Mouse (Mus musculus): ENCODE measurements around the gene Ipo4.

Gene Ipo4

DNA sequence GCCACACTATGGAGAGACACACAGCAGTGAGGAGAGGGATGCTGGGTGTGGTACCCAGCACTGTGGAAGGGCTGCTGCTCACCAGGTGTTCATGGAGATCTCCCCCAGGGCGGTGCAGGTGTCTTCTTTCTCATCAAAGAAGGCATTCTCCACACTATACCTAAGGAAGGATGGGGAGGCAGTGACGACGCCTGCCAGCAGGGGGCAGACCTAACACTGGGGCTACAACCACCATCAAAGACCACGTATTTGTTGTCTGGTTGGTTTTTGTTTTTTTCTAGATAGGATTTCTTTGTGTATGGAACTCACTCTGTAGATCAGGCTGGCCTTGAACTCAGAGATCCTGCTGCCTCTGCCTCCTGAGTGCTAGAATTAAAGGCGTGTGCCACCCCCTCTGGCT is 6.4 kb downstream of the Ipo4 start:
- DNase-seq = peak; percentile 36

DNA sequence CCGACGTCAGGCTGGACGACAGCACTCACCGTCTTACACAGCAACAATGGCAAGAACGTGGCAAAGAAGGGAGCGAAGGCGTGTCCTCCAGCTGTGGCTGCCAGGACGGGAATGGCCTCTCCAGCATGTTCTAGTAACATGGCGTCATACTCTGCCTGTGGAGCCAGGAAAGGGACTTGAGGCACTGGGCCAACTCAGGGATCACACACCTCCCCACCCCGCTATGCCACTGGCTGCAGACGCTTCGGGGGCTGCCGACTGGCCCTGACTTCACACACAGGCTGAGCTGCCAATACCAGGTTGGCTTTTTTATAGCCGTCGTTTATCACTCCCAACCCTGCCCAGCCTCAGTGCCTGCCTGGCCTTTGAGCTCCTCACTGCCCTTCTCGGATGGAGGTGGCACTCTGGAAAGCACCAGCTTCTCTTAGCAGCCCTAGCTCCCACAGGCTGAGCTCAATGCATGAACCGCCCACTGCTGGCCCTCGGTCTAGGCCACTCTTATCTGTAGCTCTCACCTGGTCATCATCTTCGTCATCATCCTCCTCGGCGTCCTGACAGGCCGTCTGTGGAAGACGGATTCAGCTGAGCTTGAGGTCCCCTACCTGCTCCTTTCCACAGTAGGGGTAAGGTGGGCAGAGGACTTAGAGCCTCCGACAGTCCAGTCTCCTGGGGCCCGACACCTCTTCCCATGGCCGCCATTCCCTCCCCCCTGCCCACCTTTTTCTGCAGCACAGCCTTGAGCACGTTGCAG is 7.5 kb downstream of the Ipo4 start:
- DNase-seq = no peak

DNA sequence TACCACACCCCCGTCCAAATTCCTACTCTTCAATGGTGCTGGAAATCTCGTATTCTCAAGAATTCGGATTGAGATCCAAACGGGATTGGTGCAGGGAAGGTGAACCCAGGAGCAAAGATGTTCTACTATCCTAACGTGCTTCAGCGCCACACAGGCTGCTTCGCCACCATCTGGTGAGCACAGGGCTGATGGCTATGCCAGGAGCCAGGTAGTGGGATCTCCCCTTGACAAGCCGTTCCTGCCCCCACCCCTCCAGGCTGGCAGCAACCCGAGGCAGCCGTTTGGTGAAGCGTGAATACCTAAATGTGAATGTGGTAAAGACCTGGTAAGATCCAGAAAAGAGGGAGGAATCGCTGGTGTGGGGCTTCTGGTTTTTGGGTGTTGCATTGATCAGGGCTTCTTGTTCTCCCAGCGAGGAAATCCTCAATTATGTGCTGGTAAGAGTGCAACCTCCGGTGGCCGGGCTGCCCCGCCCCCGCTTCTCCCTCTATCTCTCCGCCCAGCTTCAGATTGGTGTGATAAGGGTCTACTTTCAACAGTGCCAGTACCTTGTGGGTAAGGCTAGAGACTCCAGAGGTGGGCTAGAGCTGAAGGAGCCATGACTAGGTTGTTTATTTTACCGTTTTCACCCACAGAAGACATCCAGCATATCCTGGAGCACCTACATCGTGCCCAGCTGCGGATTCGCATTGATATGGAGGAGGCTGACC is 17.1 kb downstream of the Ipo4 start:
- no peak for DNase-seq

DNA sequence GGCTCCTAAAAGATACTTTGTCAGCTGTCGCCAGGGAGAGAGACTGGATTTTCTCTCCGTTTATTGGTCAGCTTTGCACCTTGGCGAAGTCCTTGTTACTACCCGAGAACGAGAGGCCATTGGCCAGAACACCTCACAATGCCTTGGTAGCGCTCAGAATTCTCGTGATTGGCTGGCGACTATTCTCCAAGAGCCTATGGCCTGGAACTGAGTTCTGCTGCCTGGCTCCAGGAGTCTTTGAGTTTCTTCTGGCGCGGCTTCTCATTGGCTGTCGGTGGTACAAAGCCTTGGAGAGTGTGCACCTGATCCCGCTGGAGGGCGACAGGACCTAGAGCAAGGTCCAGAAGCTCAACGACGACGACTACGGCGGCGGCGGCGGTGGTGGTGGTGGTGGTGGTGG is 17.9 kb downstream of the Ipo4 start, which contains the start of gene Rec8:
Gene Rec8, plus strand, starts transcription at position 216 of the 400 bp plus-strand sequence.
- DNase-seq = peak; percentile 81

DNA sequence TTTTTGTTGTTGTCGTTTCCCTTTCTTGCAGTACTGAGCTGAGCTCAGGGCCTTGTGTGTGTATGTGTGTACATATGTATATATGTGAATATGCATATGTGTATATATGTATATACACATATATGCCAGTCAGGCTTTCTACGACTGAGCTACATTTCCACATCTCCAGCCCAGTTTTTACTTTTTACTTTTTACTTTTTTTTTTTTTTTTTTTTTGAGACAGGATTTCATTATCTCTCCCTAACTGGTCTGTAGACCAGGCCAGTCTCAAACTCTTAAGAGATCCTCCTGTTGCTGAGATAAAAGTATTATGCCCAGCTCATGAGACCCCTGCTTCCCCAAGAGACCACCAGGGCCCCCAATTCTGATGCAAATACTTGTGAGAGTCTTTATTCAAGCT is 18.9 kb downstream of the Ipo4 start:
- no peak for DNase-seq

DNA sequence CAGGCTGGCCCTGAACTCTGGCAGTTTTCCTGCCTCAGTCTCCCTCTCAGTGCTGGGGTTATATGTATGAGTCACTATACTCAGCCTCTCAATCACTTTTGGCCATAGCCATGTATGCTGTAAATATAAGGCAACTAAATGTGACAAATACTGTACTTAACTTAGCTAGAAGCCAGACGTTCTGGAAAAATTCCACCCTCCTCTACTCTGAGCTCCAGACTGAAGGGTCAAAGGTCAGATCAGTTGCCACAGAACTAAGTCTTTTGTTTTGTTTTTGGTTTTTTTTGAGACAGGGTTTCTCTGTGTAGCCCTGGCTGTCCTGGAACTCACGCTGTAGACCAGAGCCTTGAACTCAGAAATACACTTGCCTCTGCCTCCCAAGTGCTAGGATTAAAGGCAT is 19.9 kb downstream of the Ipo4 start:
- no peak for DNase-seq

DNA sequence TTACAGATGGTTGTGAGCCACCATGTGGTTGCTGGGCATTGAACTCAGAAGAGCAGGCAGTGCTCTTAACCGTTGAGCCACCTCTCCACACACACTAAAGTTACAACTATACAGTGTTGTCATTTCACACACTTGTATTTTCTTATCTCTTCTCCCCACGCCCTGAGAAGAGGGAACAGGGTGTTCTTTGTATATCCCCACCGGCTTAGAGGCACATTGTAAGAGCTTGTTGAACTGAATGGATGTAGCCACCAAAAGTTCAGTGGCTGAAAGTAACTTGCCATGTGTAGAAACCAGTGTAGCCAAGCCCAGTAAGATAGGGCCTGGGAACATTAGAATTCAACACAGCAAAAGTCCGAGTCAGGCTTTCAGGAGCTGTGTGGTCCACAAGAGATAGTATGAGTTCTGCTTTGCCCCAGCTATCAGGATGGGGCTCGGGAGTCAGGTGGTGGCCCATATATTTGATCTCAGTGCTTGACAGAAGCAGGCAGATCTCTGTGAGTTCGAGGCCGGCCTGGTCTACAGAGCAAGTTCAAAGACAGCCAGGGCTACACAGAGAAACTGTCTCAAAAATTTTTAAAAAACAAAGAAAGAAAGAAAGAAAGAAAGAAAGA is 21.1 kb downstream of the Ipo4 start:
- DNase-seq = no peak

DNA sequence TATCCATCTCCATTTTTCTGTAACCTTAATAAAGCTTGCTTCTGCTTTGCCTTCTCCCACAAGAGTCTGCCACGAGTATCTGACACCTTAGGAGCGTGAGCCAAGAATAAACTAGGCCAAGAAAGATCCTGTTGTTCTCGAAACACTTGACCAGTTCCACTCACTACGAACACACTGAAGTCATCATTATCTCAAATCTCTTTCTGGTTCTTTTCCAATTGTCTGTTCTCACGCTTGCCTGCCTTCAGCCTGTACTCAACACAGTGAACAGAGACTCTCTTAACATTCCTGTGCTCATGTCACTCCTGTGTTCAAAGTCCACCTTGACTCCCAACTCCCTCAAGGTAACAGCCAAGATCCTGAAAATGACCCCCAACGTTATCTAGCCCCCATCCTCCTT is 22.4 kb downstream of the Ipo4 start:
- DNase-seq = no peak

DNA sequence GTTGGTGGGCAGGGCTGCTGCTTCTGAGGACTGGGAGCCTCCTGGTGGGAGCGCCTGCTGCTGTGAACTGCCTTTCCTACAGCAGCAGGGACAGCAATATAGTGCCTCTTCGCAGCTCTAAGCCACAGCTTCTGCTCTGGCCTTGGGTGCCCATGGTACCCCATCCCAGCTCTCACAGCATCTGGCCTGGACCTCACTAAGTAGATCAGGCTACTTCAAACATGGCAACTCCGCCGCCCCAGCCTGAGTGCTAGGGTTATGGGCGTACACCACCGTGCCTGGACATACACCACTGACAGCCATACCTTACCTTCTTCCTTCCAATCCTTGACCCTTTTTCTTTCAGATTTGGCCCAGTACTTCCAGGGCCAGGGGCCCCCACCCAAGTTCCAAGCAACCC is 27.4 kb downstream of the Ipo4 start:
- DNase-seq = no peak

DNA sequence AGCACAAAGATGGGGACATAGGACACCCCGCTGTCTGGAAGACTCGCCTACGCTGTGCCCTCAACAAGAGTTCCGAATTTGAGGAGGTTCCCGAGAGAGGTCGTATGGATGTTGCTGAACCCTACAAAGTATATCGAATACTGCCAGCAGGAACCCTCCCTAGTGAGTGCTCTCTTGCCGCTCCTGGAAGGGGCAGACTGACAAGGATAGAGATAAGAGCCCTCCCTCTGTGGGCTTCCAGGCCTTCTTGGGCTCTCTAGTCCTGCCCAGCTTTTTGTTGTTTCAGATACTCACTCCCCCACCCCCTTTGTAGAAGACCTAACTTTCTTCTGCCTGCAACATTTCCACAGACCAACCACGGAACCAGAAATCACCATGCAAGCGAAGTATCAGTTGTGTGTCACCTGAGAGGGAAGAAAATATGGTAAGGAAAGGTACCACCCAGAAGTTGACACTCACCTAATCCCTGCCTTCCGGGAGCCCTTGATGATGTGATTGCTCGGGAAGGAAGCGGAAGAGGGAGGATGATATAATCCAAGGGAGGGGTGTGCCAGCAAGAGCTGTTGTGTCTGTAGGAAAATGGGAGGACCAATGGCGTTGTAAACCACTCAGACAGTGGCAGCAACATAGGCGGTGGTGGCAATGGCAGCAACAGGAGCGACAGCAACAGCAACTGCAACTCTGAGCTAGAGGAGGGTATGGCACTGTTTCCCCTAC is 29.9 kb downstream of the Ipo4 start:
- no peak for DNase-seq

DNA sequence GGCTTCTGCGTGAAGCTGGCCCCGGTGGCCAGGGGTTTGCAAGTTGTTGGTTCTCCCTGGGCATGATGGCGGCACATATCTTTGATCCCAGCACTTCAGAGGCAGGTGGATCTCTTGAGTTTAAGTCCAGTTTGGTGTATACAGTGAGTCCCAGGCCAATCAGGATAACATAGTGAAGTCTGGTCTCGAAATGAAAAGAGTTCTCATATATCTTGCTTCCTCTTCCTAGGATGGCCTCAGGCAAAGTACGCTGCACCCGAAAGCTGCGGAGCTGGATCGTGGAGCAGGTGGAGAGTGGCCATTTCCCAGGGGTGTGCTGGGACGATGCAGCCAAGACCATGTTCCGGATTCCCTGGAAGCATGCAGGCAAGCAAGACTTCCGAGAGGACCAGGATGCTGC is 30.9 kb downstream of the Ipo4 start:
- no peak for DNase-seq

DNA sequence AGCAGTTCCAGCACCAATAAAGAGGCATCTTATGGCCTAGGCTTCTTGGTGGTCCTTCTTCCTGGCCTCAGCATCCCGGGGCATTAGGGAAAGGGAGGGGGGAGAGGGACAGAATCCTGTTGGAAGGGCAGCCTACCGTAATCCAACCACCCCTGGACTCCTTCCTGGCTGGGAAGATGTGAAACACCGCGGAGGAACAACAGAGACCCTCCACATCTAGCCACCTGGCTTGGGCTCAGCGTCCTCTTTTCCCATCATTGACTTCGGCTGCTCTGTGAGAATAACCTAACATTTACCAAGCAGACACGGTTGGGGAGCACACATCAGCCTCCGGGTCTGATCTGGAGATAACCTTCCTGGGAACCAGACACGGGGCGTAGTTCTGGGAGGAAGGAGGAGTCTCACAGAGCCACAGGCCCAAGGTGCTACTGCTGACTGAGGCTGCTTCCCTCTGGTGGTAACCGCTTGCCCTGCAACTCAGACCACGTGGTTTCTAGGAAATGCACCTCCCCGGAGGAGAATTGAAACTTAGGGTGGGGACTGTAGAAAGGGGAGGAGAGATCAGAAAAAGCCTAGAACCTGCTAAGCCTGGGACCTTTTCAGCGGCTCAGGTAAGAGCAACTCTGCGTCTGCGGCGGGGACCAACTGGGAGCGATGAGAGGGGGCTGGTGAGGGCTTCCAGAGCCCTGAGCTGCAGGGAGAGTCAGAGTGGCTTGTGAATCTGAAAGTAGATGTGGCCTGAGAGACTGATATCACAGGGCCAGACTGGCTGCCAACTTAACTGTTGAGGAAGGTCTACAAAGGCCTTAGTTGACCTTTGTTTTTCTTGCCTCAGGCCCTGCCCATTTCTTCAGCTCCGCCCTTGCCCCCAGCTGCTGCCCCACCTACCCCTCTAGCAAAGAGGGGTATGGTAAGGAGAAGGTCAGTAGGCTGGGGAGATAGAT is 31.9 kb downstream of the Ipo4 start:
- peak; percentile 85 for DNase-seq

DNA sequence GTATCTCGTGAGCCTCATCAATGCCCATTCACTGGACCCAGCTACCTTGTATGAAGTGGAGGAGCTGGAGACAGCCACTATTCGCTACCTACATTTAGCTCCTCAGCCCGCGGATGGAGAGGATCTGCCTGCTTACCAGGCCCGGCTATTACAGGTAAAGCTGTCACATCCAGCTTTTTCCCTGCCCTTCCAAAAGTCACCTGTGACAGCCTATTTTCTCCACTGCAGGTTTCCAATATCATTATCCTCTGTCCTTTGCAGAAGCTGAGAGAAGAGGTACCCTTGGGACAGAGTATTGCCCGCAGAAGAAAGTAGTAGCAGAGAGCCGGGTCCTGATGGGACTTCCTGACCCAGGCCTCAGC is 32.5 kb downstream of the Ipo4 start, which contains the start of gene Irf9:
Gene Irf9, plus strand, starts transcription at position 301 of the 362 bp plus-strand sequence.
- DNase-seq = no peak

DNA sequence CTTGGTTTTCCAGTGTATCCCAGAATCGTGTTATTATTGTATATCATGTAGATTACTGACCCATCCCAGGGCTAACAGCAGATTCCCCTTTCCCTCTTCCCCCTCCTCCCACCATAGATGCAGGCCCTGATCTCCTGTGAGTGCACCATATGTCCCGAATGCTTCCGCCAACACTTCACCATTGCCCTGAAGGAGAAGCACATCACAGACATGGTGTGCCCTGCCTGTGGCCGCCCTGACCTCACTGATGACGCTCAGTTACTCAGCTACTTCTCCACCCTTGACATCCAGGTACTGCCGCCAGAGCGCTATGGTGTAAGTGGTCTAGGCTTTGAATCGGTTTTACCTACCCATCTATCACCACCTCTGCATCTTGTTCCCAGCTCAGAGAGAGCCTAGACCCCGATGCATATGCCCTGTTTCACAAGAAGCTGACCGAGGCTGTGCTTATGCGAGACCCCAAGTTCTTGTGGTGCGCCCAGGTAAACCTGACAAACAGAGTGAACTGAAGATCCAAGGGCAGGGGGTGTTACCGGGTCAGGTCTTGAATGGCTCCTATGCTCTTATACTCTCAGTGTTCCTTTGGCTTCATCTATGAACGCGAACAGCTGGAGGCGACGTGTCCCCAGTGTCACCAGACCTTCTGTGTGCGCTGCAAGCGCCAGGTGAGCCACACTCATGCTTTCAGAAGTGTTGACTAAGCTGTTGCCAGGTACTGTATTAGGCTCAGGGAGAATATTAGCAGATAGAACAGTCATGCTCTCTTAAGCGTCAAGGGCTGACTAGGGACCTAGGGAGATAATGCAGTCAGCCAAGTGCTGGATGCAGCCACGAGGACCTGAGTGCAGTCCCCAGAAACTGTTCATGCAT is 37.0 kb downstream of the Ipo4 start:
- DNase-seq = no peak

DNA sequence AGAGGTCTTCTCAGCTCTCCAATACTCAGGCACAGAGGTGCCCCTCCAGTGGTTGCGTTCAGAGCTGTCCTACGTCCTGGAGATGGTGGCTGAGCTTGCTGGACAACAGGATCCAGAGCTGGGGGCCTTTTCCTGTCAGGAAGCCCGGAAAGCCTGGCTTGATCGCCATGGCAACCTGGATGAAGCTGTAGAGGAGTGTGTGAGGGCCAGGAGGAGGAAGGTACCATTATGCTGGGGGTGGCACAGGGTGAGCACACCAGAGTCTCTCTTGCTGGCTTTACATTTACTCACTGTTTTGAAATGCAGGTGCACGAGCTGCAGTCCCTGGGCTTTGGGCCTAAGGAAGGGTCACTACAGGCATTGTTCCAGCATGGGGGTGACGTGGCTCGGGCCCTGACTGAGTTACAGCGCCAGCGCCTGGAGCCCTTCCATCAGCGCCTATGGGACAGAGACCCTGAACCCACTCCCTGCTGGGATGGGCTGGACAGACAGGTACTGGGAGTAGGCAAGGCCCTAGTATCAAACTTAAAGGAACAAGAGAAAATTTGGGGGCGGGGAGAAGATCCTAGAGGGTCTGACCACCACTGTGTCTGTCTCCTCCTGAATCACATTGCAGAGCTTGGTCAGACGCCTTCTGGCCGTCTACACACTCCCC is 39.6 kb downstream of the Ipo4 start:
- no peak for DNase-seq

DNA sequence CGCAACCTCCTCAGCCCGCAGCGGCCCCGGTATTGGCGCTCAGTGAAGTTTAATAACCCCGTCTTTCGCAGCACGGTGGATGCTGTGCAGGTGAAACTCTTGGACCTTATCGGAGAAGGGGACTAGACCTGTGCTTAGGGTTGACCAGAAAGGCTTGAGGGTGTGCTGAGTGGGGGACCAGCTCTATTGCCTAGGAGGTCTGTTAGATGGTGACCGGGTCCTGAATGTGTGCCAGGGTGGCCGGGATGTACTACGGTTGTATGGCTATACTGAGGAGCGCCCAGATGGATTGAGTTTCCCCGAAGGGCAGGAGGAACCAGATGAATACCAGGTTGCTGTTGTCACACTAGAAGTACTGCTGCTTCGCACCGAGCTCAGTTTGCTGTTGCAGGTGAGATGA is 43.5 kb downstream of the Ipo4 start:
- no peak for DNase-seq

DNA sequence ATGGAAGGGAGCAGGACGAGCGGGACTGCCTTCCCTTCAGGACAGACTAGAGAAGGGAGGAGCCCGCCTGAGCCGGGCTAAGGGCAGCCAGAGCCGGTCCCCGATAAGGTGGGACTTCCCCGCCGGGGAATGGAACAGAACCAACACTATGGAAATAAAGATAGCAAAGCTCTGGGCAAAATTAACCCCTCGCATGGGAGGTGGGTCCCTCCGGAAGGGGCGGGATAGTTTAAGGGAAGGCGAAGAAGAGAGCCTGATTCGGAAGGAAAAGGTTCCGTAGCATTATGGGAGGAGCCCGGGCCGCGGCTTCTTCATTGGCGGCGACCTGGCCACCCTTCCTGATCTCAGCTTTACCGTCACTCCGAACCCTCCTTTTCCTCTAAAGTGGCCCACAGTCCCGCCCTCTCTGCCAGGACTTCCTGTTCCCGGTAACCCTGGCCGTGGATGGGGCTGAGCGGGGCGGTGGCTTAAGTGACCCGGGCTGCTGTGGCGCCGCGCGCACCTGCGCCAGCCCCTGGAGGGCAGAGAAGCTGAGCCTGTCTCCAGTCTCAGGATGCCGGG is 44.3 kb downstream of the Ipo4 start, which contains the start of gene Rnf31:
Gene Rnf31, plus strand, starts transcription at position 378 of the 561 bp plus-strand sequence.
- DNase-seq = peak; percentile 94

DNA sequence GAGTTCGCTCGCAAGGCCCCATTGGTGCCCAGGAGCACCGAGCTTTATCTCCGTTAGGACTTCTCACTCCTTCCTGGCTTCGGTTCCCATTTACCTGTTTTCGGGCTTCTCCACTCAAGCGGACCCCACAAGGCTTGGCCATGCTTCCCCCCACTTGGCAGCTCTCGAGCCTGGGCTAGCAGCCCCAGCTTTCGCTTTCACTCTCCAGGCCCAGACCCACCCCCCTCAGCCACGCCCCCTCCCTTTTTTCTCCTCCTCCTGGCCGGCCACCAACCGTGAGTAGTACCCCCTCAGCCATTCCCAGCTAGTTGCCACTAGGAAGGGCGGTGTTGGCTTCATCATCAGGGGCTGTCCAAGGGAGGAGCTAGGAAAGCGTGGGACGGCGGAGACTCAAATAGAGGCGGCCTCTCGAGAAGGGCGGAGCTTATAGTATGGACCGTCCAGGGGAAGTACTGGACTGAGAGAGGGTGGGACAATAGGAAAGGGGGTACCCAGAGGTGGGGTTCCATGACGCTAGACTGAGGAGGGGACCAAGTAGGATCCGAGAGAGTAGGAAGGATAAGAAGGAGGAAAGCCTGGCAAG is 44.9 kb downstream of the Ipo4 start, which contains the start of gene Psme2:
Gene Psme2, minus strand, starts transcription at position 366 of the 583 bp plus-strand sequence.
- DNase-seq = peak; percentile 90

DNA sequence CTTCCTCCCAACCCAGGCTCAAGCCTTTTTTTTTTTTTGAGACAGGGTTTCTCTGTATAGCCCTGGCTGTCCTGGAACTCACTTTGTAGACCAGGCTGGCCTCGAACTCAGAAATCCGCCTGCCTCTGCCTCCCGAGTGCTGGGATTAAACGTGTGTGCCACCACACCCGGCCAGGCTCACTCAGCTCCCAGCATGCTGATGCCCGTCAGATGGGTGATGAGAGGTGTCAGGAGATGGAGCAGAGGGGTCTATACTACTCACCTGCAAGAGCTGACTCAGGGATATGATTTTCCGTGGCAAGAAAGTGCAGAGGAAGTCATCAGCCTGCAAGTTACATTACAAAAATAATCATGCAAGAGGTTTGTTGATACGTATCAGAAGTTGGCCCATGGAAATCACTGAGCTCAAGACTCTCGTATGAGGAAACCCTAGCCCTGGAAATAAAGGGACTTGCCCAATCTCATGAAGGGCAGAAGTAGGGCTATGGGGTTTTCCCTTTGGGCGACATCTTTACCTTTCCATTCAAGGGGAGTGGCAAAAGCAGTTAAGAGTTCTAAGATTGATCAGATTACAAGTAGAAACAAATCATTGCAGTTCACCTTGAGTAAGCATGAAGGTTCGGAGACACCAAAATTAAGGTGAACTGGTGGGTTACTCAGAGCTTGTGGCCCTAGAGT is 45.8 kb downstream of the Ipo4 start:
- DNase-seq = no peak
